Mouse (Mus musculus) hindbrain, postnatal 0 days (tissue): Measurements from ENCODE around the gene Zfp62. TPM values are rescaled to one million over a fixed set of nuclear protein-coding genes. Genes with fewer than 3 reads are reported as not detected.
A peak's percentile ranks its signal among the peaks of the same experiment; 100 is the strongest.
"Not testable (repeated sequence)": the region's sequence is repeated elsewhere in the genome, so short reads cannot be mapped to it uniquely, and the experiment has no call there.

Experiments
- ATAC-seq: fragments of 200-750 bp; cut with Nextera tagmentation; 2 replicates; pipeline ENCODE4 v1.8.0; 2017; ENCODE audit warnings: mild to moderate bottlenecking, moderate TSS enrichment, moderate library complexity
- DNase-seq: peaks from one replicate; pipeline ENCODE4 v3.0.0-alpha.2; 2015; ENCODE audit warnings: low spot score
- H3K27ac ChIP-seq: fragments of 300-500 bp; sonication (generic); 2 replicates; pipeline ENCODE4 v1.5.1; 2014; ENCODE audit warnings: mild to moderate bottlenecking
- H3K27me3 ChIP-seq: fragments of 300-500 bp; sonication (generic); 2 replicates; pipeline ENCODE4 v1.6.1; 2014; ENCODE audit warnings: low read length, mixed read lengths; ENCODE audit not compliant: insufficient read depth
- H3K36me3 ChIP-seq: fragments of 300-500 bp; sonication (generic); 2 replicates; pipeline ENCODE4 v1.6.1; 2014; ENCODE audit warnings: low read length, mixed read lengths; ENCODE audit not compliant: insufficient read depth
- H3K4me1 ChIP-seq: fragments of 300-500 bp; sonication (generic); 2 replicates; pipeline ENCODE4 v1.6.1; 2014; ENCODE audit warnings: antibody characterized with exemption, low read length, mixed read lengths; ENCODE audit not compliant: insufficient read depth
- H3K4me2 ChIP-seq: fragments of 300-500 bp; sonication (generic); 2 replicates; pipeline ENCODE4 v1.6.1; 2014; ENCODE audit warnings: low read depth, mild to moderate bottlenecking, low read length, moderate library complexity, mixed read lengths
- H3K4me3 ChIP-seq: fragments of 300-500 bp; sonication (generic); 2 replicates; pipeline ENCODE4 v1.5.1; 2014; ENCODE audit warnings: low read length
- H3K9ac ChIP-seq: fragments of 300-500 bp; sonication (generic); replicated peaks from 2 replicates; pipeline ENCODE4 v1.6.1; 2014; ENCODE audit warnings: mild to moderate bottlenecking, low read length, moderate library complexity, mixed read lengths
- H3K9me3 ChIP-seq: fragments of 300-500 bp; sonication (generic); 2 replicates; pipeline ENCODE4 v1.6.1; 2016; ENCODE audit warnings: low read length, mixed read lengths
- CTCF ChIP-seq: IDR thresholded peaks from 2 replicates; pipeline ENCODE4 v1.5.1; 2016; ENCODE audit warnings: antibody characterized with exemption, control low read depth, low read depth
- WGBS: fragments of 180-500 bp; shearing (Covaris S2); extraction: QIAGEN DNeasy Blood & Tissue Kit; methylation state at CpG from one replicate; pipeline ENCODE4 v1.1.7; 2014; 5-methylcytosine and 5-hydroxymethylcytosine counted together
- polyA plus RNA-seq: library from polyadenylated mRNA; unstranded; fragments of >200 nt; fragmentation: Nextera tagmentation; extraction: Ambion mirVana; gene quantifications from 2 replicates; pipeline ENCODE4 v1.2.1, GENCODE M21; 2015
- total RNA-seq: library from RNA; depleted of rRNA; stranded (reverse); fragments of >200 nt; gene quantifications from 2 replicates; pipeline ENCODE4 v1.2.3, GENCODE M21; 2014

The Zfp62 gene
- total and polyA plus RNA-seq, 2 experiments from 2014 or later: 25.0 to 25.8 TPM

DNA sequence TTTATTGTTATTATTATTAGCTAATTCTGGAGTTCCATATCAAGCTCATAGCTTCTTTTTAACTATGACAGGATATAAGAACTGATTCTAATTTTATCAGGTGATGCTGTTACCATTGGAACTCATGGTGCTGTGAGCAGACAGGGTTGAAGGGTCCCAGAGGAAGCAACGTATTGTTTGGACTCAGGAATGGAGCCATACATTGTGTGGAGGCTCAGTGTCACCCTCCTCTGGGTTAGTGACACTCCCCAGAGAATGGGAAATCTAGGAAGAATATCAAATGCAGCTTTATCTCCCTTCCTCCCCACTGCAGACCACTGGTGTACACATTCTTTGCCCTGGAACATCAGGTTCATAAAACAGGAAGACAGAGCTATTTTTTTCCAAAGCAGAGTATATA, 19.9 kb upstream of the Zfp62 start:
- Histone ChIP-seq H3K9ac (no peak overlapping the region), H3K9me3 (no peaks in the 10 kb centered on the region), H3K4me3 (no peak overlapping the region), H3K4me1 (no peaks in the 10 kb centered on the region), H3K27me3 (no peaks in the 10 kb centered on the region), H3K36me3 (no peaks in the 10 kb centered on the region), H3K4me2 (no peak overlapping the region), H3K27ac (no peak overlapping the region)
- WGBS: 79% methylated on average over 1 of the region's 1 CpGs
- no peak for ATAC-seq
- no peak for TF ChIP-seq CTCF
- no peak for DNase-seq

DNA sequence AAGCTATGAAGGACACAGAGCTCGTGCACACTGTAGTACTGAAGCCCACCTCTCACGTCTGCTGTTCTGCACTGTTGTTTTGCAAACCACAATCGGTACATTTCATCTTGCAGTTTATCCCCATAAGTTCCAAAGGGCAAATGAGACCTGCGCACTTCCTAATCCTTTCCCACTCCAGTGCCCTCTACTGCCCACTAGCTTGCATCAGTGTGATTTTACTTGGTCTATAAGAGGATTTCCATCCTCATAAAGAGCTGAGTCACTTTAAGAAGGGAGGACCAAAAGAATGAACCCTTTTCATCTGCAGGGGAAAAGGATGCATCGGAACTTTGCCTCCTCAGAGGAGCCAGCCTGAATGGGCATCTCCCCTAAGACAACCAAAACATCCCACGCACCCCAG, 16.6 kb upstream of the Zfp62 start:
- Histone ChIP-seq H3K9me3 (no peaks in the 10 kb centered on the region), H3K27me3 (no peaks in the 10 kb centered on the region), H3K9ac (no peak overlapping the region), H3K36me3 (no peaks in the 10 kb centered on the region), H3K4me1 (no peaks in the 10 kb centered on the region), H3K27ac (no peak overlapping the region), H3K4me2 (no peak overlapping the region), H3K4me3 (no peak overlapping the region)
- TF ChIP-seq CTCF: peak; percentile 20; the same call in 1 of the 2 replicates
- WGBS: 84% methylated on average over 6 of the region's 6 CpGs
- ATAC-seq (no peak), DNase-seq (no peak)

DNA sequence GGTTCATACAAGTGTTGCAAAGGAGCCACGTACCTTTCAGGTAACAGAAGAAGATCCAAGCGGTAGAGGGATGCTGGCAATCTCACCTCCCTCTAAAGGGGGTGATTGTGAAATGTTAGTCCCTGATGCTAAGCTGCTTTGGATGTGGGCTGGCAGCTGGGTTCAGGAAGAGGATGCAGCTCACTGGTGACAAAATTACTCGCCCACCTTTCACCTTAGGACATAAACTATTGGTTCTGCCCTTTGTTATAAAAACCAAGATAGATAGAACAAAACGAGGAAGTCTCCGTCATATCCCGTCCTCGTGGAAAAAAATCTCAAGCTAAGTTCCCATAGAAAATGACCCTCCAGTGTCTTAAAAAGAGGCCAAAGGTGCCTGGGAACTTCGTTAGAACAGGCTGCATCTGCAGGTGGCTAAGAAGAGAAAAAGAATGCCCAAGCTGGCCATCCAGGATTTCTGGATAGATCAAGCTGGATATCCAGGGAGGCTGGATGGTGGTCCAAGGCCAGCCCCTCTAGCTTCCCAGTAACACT, 16.1 kb upstream of the Zfp62 start, which contains the start of gene Btnl9:
Gene Btnl9 (minus strand): TSS at position 205 of the 534 bp plus-strand sequence.
- no peaks in the 10 kb centered on the region for H3K4me1 ChIP-seq
- no peak within 1 kb of the TSS for H3K4me3 ChIP-seq
- H3K9ac ChIP-seq: no peak within 1 kb of the TSS
- no peaks in the 10 kb centered on the region for H3K9me3 ChIP-seq
- WGBS: 80% methylated on average over 8 of the region's 8 CpGs
- H3K36me3 ChIP-seq: no peaks in the 10 kb centered on the region
- ATAC-seq (no peak), DNase-seq (no peak)
- TF ChIP-seq CTCF: no peak
- no peak within 1 kb of the TSS for H3K27ac ChIP-seq
- H3K4me2 ChIP-seq: no peak within 1 kb of the TSS
- H3K27me3 ChIP-seq: no peaks in the 10 kb centered on the region

DNA sequence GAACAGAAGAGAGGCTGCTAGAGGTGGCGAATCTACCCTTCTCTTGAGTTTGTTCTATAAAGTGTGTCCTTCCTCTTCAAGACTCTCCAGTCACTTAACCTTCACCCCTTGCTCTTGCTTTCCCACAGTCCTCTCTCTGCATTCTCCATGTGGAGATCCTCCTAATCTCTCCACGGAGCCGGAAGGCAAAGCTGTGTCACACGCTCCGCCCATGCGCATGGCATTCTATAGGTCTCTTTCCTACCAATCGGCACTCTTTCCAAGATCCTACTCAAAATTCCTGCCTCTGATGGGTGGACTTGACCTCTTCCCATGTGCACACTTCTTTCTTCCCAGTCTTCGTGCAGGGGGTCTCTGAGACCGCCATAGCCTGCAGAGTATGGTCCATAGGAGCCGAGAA, 15.4 kb upstream of the Zfp62 start:
- Histone ChIP-seq H3K27ac (no peak overlapping the region), H3K4me2 (no peak overlapping the region), H3K9me3 (no peaks in the 10 kb centered on the region), H3K27me3 (no peaks in the 10 kb centered on the region), H3K9ac (no peak overlapping the region), H3K36me3 (no peaks in the 10 kb centered on the region), H3K4me3 (no peak overlapping the region), H3K4me1 (no peaks in the 10 kb centered on the region)
- ATAC-seq: no peak
- DNase-seq: no peak
- 81% methylated on average over 10 of the region's 10 CpGs for WGBS
- TF ChIP-seq CTCF: no peak

DNA sequence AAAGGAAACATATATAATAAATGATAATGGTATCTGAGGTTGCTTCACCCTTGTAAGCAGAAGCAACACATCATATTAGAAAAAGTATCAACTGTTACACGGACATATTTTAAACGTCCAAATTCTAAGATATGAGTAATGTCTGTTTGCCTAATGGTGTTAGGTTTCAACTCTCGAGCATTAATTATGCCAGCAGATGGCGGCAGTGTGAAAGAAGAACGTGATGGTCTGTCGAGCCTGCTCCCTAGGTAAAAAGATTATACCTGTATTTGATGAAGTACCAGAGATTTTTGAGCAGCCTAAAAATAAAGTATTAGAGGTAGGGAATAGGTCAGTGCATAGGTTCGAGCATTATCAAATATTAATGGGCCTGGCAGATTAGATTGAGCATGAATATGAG, 13.4 kb upstream of the Zfp62 start:
- H3K9me3 ChIP-seq: no peaks in the 10 kb centered on the region
- WGBS: 6% methylated on average over 7 of the region's 7 CpGs
- ATAC-seq: no peak
- peak; percentile 70 for DNase-seq
- no peaks in the 10 kb centered on the region for H3K4me1 ChIP-seq
- no peaks in the 10 kb centered on the region for H3K27me3 ChIP-seq
- no peaks in the 10 kb centered on the region for H3K36me3 ChIP-seq
- no peak overlapping the region for H3K27ac ChIP-seq
- no peak overlapping the region for H3K4me3 ChIP-seq
- TF ChIP-seq CTCF: peak; percentile 76
- no peak overlapping the region for H3K9ac ChIP-seq
- no peak overlapping the region for H3K4me2 ChIP-seq

DNA sequence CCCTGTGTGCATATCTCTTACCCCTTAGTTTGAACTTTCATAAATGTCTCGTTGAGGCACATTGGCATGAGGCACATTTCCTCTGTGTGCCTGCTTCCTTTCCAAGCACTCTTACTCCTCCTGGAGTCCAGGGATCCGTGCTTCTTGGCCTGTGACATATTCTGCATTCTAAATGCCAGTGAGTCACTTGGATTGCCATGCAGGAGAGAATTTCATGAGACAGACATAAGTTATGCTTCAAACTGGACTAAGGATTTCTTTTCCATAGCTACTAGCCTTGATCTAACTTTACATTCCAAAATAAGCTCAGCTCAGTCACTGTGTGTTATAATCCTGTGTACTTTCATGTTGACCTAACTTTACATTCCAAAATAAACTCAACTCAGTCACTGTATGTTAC, 12.0 kb upstream of the Zfp62 start:
- Histone ChIP-seq H3K9me3 (no peaks in the 10 kb centered on the region), H3K4me2 (no peak overlapping the region), H3K36me3 (no peaks in the 10 kb centered on the region), H3K27me3 (no peaks in the 10 kb centered on the region), H3K27ac (no peak overlapping the region), H3K4me3 (no peak overlapping the region), H3K4me1 (no peaks in the 10 kb centered on the region), H3K9ac (no peak overlapping the region)
- DNase-seq (no peak), ATAC-seq (no peak)
- TF ChIP-seq CTCF: no peak
- WGBS: 62% methylated on average over 2 of the region's 2 CpGs

DNA sequence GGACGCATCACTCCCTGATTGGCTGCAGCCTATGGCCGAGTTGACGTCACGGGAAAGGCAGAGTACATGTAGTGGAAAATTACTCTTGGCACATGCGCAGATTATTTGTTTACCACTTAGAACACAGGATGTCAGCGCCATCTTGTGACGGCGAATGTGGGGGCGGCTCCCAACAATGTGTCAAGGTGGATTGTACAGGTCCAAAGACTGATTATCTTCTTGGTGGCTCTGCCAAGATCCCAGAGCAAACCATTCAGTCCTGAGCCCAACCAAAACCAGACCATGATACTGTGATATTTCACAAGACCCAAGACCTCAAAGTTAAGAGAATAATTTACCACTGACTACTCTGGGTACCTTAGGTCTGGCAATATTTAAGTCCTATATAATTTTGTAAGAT, 8.3 kb upstream of the Zfp62 start:
- not testable (repeated sequence) for H3K4me1 ChIP-seq, H3K27me3 ChIP-seq, ATAC-seq, H3K9me3 ChIP-seq, H3K4me2 ChIP-seq, H3K9ac ChIP-seq, H3K27ac ChIP-seq, H3K4me3 ChIP-seq, DNase-seq, H3K36me3 ChIP-seq
- WGBS: 92% methylated on average over 9 of the region's 9 CpGs
